Mouse (Mus musculus) hindbrain, embryonic 10.5 days (tissue): Measurements from ENCODE around the gene Exo5. TPM values are rescaled to one million over a fixed set of nuclear protein-coding genes. Genes with fewer than 3 reads are reported as not detected.
A peak's percentile ranks its signal among the peaks of the same experiment; 100 is the strongest.

ENCODE experiments used
- DNase-seq: peaks from one replicate; pipeline ENCODE4 v3.0.0-alpha.2; 2017; ENCODE audit warnings: low spot score
- H3K27ac ChIP-seq: fragments of 300-500 bp; sonication (generic); 2 replicates; pipeline ENCODE4 v1.5.1; 2016; ENCODE audit warnings: mild to moderate bottlenecking, moderate library complexity
- H3K27me3 ChIP-seq: fragments of 300-500 bp; sonication (generic); 2 replicates; pipeline ENCODE4 v1.6.1; 2016; ENCODE audit warnings: mild to moderate bottlenecking; ENCODE audit not compliant: poor library complexity, insufficient read depth, severe bottlenecking
- H3K36me3 ChIP-seq: fragments of 300-500 bp; sonication (generic); 2 replicates; pipeline ENCODE4 v1.6.1; 2016; ENCODE audit warnings: mild to moderate bottlenecking, moderate library complexity
- H3K4me1 ChIP-seq: fragments of 300-500 bp; sonication (generic); replicated peaks from 2 replicates; pipeline ENCODE4 v1.6.1; 2016; ENCODE audit warnings: mild to moderate bottlenecking
- H3K4me3 ChIP-seq: fragments of 300-500 bp; sonication (generic); 2 replicates; pipeline ENCODE4 v1.5.1; 2016; ENCODE audit warnings: mild to moderate bottlenecking, moderate library complexity
- H3K9me3 ChIP-seq: fragments of 300-500 bp; sonication (generic); 2 replicates; pipeline ENCODE4 v1.6.1; 2016; ENCODE audit warnings: mild to moderate bottlenecking, moderate library complexity
- WGBS: fragments of 180-500 bp; shearing (Covaris S2); methylation state at CpG from one replicate; pipeline ENCODE4 v1.1.7; 2016; 5-methylcytosine and 5-hydroxymethylcytosine counted together
- polyA plus RNA-seq: library from polyadenylated mRNA; unstranded; fragments of >200 nt; fragmentation: Nextera tagmentation; extraction: Ambion mirVana; gene quantifications from 2 replicates; pipeline ENCODE4 v1.2.1, GENCODE M21; 2016

The Exo5 gene
- polyA plus RNA-seq, 1 experiment from 2014 or later, result 32.3 TPM

GRCm38 (mm10) chr4:120880731-120881432, 43.9 kb downstream of the Exo5 start:
- Histone ChIP-seq H3K27me3 (no peaks in the 10 kb centered on the region), H3K36me3 (no peaks in the 10 kb centered on the region), H3K4me3 (no peak overlapping the region), H3K27ac (peak overlapping the region; percentile 13; the same call in 1 of the 2 replicates), H3K9me3 (no peaks in the 10 kb centered on the region), H3K4me1 (peaks cover 50% of the 10 kb centered on the region)
- WGBS, result 74% methylated on average over 6 of the region's 6 CpGs
- no peak for DNase-seq

- no peak for DNase-seq
- WGBS, result 57% methylated on average over 4 of the region's 4 CpGs
Observed at GRCm38 (mm10) chr4:120879386-120879785, 45.4 kb downstream of the Exo5 start.

DNA sequence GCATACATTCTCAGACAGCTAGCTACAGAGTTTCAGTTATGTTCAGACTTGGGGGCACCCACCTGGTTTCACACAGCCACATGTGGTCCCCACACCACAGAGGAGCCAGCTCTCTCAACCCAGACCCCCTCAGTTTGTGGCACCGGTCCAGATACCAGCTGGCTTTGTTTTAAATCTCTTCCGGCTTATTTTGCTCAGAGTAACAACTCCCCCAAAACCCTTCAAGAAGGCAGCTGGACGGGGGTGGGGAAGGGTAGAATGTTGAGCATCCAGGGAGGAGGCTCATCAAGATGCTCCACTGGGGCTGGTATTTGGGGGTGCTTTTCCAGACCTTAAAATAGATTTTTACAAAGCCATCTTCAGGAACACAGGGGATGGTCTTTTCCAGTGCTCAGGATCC, 46.1 kb downstream of the Exo5 start:
- Histone ChIP-seq H3K4me3 (no peak overlapping the region), H3K27me3 (no peaks in the 10 kb centered on the region), H3K27ac (no peak overlapping the region), H3K4me1 (peaks cover 41% of the 10 kb centered on the region), H3K9me3 (no peaks in the 10 kb centered on the region), H3K36me3 (no peaks in the 10 kb centered on the region)
- DNase-seq, result no peak
- 86% methylated on average over 3 of the region's 3 CpGs for WGBS

More at GRCm38 (mm10) chr4:120879386-120879785, 45.4 kb downstream of the Exo5 start:
- Histone ChIP-seq H3K27me3 (no peaks in the 10 kb centered on the region), H3K36me3 (no peaks in the 10 kb centered on the region), H3K4me1 (peaks cover 41% of the 10 kb centered on the region), H3K4me3 (no peak overlapping the region), H3K9me3 (no peaks in the 10 kb centered on the region), H3K27ac (no peak overlapping the region)

DNA sequence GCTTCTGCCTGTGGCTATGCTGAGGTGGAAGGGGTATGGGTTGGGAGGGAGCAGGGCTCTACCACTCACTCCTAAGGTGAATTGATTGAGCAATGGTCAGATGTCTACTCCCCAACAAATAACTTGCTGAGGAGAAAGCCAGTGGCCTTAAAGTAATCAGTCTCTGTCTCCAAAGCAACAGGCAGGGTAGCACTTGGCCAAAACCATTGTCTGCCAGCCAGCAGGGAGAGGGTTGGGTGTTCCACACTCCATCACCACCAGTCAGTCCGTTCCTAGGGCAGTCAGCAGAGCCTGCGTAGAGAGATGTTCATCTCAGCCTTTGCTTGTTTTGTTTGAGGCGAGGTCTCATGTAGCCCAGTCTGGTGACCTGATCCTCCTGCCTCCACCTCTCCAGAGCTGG, 48.9 kb downstream of the Exo5 start:
- no peak for DNase-seq
- Histone ChIP-seq H3K4me1 (peaks cover 18% of the 10 kb centered on the region), H3K27me3 (no peaks in the 10 kb centered on the region), H3K27ac (no peak overlapping the region), H3K36me3 (no peaks in the 10 kb centered on the region), H3K4me3 (no peak overlapping the region), H3K9me3 (no peaks in the 10 kb centered on the region)
- 65% methylated on average over 3 of the region's 3 CpGs for WGBS

Other genes starting within 250 kb of the Exo5 start
- 3.9 and 4.6 TPM in 2 replicates for gene Kcnq4, start 176.4 kb downstream of the Exo5 start, polyA plus RNA-seq
- 124 and 135 TPM in 2 replicates for gene Nfyc, start 93.4 kb downstream of the Exo5 start, polyA plus RNA-seq
- gene Rims3, start 70.2 kb downstream of the Exo5 start, polyA plus RNA-seq, result 3.9 and 5.2 TPM in 2 replicates
- 9.2 and 9.3 TPM in 2 replicates for gene Zfp69, start 26.7 kb upstream of the Exo5 start, polyA plus RNA-seq
- gene Smap2, start 92.2 kb upstream of the Exo5 start, polyA plus RNA-seq, result 15.2 and 19.2 TPM in 2 replicates
- gene Col9a2, start 114.4 kb upstream of the Exo5 start, polyA plus RNA-seq, result 6.4 and 6.5 TPM in 2 replicates
- 27.9 and 29.6 TPM in 2 replicates for gene Zmpste24, start 173.2 kb upstream of the Exo5 start, polyA plus RNA-seq
- gene Tmco2, start 184.2 kb upstream of the Exo5 start, polyA plus RNA-seq, result not detected in 2 replicates